Mouse (Mus musculus): ENCODE data around the gene Etl4.

DNA sequence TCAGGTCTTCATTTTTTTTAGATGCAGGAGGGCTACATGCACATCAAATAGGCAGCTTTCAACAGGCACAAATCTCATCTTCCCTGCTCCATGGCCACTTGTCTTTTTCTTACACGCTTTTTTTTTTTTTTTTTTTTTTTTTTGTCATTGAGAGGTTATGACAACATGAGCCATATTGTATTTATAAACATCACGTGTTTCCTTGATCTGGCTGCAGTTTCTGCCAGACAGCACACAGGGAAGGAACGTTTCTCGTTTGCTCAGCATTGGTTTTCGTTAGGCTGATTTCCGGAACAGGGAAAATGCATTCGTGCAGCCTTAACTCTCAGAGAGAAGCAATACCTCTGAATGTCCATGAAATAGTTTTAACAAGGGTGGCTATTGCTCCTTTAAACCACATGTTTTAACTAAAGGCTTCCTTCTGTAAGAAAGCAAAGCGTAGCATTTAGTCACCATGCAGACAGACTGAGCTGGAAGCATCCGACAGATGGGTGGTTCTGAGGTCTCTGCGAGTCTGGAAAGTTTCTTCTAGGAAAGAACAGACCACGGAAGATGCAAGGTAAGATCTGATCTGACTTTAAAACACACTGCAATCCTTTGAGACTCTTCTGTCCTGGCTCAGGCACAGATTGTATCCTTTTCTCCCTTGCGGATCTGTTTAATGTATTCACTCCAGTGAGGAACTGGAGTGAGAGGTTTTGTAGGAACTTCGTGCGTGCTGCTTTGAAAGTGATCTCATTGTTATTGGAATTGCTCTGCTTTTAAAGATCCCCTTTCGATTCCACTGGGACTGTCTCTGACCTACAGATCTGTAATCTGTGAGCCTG, 812.8 kb downstream of the Etl4 start:
- TF ChIP-seq POLR2A (IDR thresholded peaks at IDR 0.05; ENCODE audit: insufficient read depth, low read length) (no peak), EP300 (IDR thresholded peaks at IDR 0.05; ENCODE audit: insufficient read depth, low read depth, low read length) (no peak), CTCF (IDR thresholded peaks at IDR 0.05; ENCODE audit: low read depth, low read length) (no peak)
